Mouse (Mus musculus) olfactory bulb, adult 2 months (tissue): Measurements from ENCODE around the gene Maz. TPM values are rescaled to one million over a fixed set of nuclear protein-coding genes. Genes with fewer than 3 reads are reported as not detected.
A peak's percentile ranks its signal among the peaks of the same experiment; 100 is the strongest.

ENCODE experiments used
- H3K27ac ChIP-seq: fragments of 200-500 bp; 2 replicates; pipeline ENCODE4 v1.5.1; 2012; ENCODE audit warnings: low read depth, low read length; ENCODE audit not compliant: insufficient read depth
- H3K4me1 ChIP-seq: fragments of 200-500 bp; 2 replicates; pipeline ENCODE4 v1.6.1; 2012; ENCODE audit warnings: low read length; ENCODE audit not compliant: control insufficient read depth, insufficient read depth
- H3K4me3 ChIP-seq: fragments of 200-500 bp; 2 replicates; pipeline ENCODE4 v1.5.1; 2012; ENCODE audit warnings: mild to moderate bottlenecking, low read depth, low read length, moderate library complexity; ENCODE audit not compliant: insufficient read depth
- CTCF ChIP-seq: fragments of 200-500 bp; IDR thresholded peaks from 2 replicates; pipeline ENCODE4 v1.5.1; 2012; ENCODE audit warnings: low read depth, mild to moderate bottlenecking, low read length, moderate library complexity; ENCODE audit not compliant: insufficient read depth
- POLR2A ChIP-seq: fragments of 200-500 bp; IDR thresholded peaks from 2 replicates; pipeline ENCODE4 v1.6.1; 2012; ENCODE audit warnings: mild to moderate bottlenecking, low read depth, low read length, moderate library complexity; ENCODE audit not compliant: insufficient read depth
- WGBS: fragments of 180-500 bp; shearing (Covaris S2); methylation state at CpG from one replicate; pipeline ENCODE4 v1.1.7; 2018; 5-methylcytosine and 5-hydroxymethylcytosine counted together
- polyA plus RNA-seq: library from polyadenylated mRNA; stranded (reverse); fragments of >200 nt; gene quantifications from 2 replicates; pipeline ENCODE4 v1.2.4, GENCODE M21; 2012; ENCODE audit warnings: low replicate concordance; ENCODE audit not compliant: missing spikeins, insufficient read depth, insufficient read length

Maz gene
- polyA plus RNA-seq, 1 experiment: 437 TPM

- 74% methylated on average over 1 of the region's 1 CpGs for WGBS
Observed at GRCm38 (mm10) chr7:127031244-127031643, 4.4 kb upstream of the Maz start.

GRCm38 (mm10) chr7:127030172-127030571 lies 3.3 kb upstream of the Maz start:
- H3K4me3 ChIP-seq: no peak overlapping the region
- WGBS: 81% methylated on average over 1 of the region's 1 CpGs
- H3K4me1 ChIP-seq: peaks cover 11% of the 10 kb centered on the region
- TF ChIP-seq CTCF (no peak), POLR2A (no peak)
- no peak overlapping the region for H3K27ac ChIP-seq

More at GRCm38 (mm10) chr7:127031244-127031643, 4.4 kb upstream of the Maz start:
- H3K4me3 ChIP-seq: no peak overlapping the region
- no peak for TF ChIP-seq POLR2A
- TF ChIP-seq CTCF: no peak
- peaks cover 6% of the 10 kb centered on the region for H3K4me1 ChIP-seq
- H3K27ac ChIP-seq: no peak overlapping the region

- Histone ChIP-seq H3K27ac (peak overlapping the region; percentile 94), H3K4me3 (peak overlapping the region; percentile 57), H3K4me1 (peaks cover 33% of the 10 kb centered on the region)
- no peak for TF ChIP-seq CTCF
- TF ChIP-seq POLR2A: no peak
- 25% methylated on average over 8 of the region's 8 CpGs for WGBS
Observed at GRCm38 (mm10) chr7:127027885-127028284, 1.0 kb upstream of the Maz start.

- TF ChIP-seq POLR2A (no peak), CTCF (no peak)
- Histone ChIP-seq H3K27ac (no peak overlapping the region), H3K4me3 (peak overlapping the region; percentile 97), H3K4me1 (peaks cover 40% of the 10 kb centered on the region)
- WGBS: 10% methylated on average over 28 of the region's 48 CpGs
Observed at GRCm38 (mm10) chr7:127026616-127026983, 237 bp downstream of the Maz start.

GRCm38 (mm10) chr7:127026161-127026600 lies 656 bp downstream of the Maz start:
- Histone ChIP-seq H3K27ac (peak overlapping the region; percentile 97), H3K4me1 (peaks cover 44% of the 10 kb centered on the region), H3K4me3 (peak overlapping the region; percentile 97)
- TF ChIP-seq POLR2A (no peak), CTCF (no peak)
- WGBS: under 1% methylated on average over 35 of the region's 48 CpGs

GRCm38 (mm10) chr7:127025556-127026160 lies 1.2 kb downstream of the Maz start:
- Histone ChIP-seq H3K27ac (peak overlapping the region; percentile 97), H3K4me3 (peak overlapping the region; percentile 97), H3K4me1 (peaks cover 45% of the 10 kb centered on the region)
- under 1% methylated on average over 62 of the region's 65 CpGs for WGBS
- TF ChIP-seq POLR2A (no peak), CTCF (no peak; the same call in 1 of the 2 replicates)

- 2% methylated on average over 30 of the region's 30 CpGs for WGBS
- Histone ChIP-seq H3K4me3 (peak overlapping the region; percentile 97), H3K4me1 (peaks cover 48% of the 10 kb centered on the region), H3K27ac (peak overlapping the region; percentile 79)
- TF ChIP-seq POLR2A: no peak
- TF ChIP-seq CTCF: peak; percentile 32
Observed at GRCm38 (mm10) chr7:127024755-127025555, 1.9 kb downstream of the Maz start.

GRCm38 (mm10) chr7:127023896-127024690 lies 2.7 kb downstream of the Maz start:
- WGBS: 12% methylated on average over 19 of the region's 19 CpGs
- TF ChIP-seq CTCF (no peak), POLR2A (no peak)
- H3K4me3 ChIP-seq: peak overlapping the region; percentile 97
- peaks cover 57% of the 10 kb centered on the region for H3K4me1 ChIP-seq
- H3K27ac ChIP-seq: 0 out of 2 replicates have a peak overlapping the region, but pooled peaks have one; percentile 79
